Mouse (Mus musculus) CH12.LX (cell line): ENCODE data around the gene Actn2. TPM values are rescaled to one million over a fixed set of nuclear protein-coding genes. Genes with fewer than 3 reads are reported as not detected.

ENCODE experiments used
- DNase-seq: peaks from one replicate; pipeline ENCODE4 v3.0.0-alpha.2; 2013; ENCODE audit errors: extremely low read depth
- H3K27ac ChIP-seq: 2 replicates; pipeline ENCODE4 v1.5.1; 2012; ENCODE audit warnings: low read depth, mild to moderate bottlenecking, control low read depth, moderate library complexity; ENCODE audit not compliant: insufficient read depth
- H3K27me3 ChIP-seq: replicated peaks from 2 replicates; pipeline ENCODE3; 2012; ENCODE audit warnings: inconsistent platforms
- H3K36me3 ChIP-seq, 2 experiments: replicated peaks in 1 of 2; 2 replicates each; pipeline versions ENCODE3 to v1.6.1; 2012; ENCODE audit warnings: inconsistent platforms in 1 of 2, low read length in 1 of 2, mild to moderate bottlenecking in 1 of 2, mixed read lengths in 1 of 2, moderate library complexity in 1 of 2; ENCODE audit not compliant: control insufficient read depth in 1 of 2, insufficient read depth in 1 of 2
- H3K4me1 ChIP-seq, 2 experiments: 2 replicates each; pipeline ENCODE4 v1.6.1; 2012; ENCODE audit warnings: inconsistent platforms in 1 of 2, moderate library complexity in 1 of 2; ENCODE audit not compliant: insufficient read depth in 2 of 2, control insufficient read depth in 1 of 2
- H3K4me2 ChIP-seq: 2 replicates; pipeline ENCODE4 v1.6.1; 2012; ENCODE audit warnings: low read depth, mild to moderate bottlenecking, control low read depth; ENCODE audit not compliant: poor library complexity, insufficient read depth, severe bottlenecking
- H3K4me3 ChIP-seq, 3 experiments: fragments of 150-350 bp in 1 of 3; sonication (generic) in 1 of 3; replicated peaks in 1 of 3; 2 replicates each; pipeline versions ENCODE3 to v1.5.1; 2011 to 2012; ENCODE audit warnings: low read depth in 2 of 3, low read length in 2 of 3, mild to moderate bottlenecking in 2 of 3, moderate library complexity in 2 of 3, control low read depth in 1 of 3, improper control_type of control experiment in 1 of 3, inconsistent platforms in 1 of 3, mixed read lengths in 1 of 3; ENCODE audit not compliant: poor library complexity in 1 of 3
- H3K79me2 ChIP-seq: replicated peaks from 2 replicates; pipeline ENCODE4 v1.6.1; 2012; ENCODE audit warnings: mild to moderate bottlenecking, moderate library complexity; ENCODE audit not compliant: control insufficient read depth, poor library complexity, insufficient read depth, severe bottlenecking; ENCODE audit errors: extremely low read depth
- H3K9ac ChIP-seq: 2 replicates; pipeline ENCODE4 v1.6.1; 2012; ENCODE audit warnings: low read depth, mild to moderate bottlenecking, control low read depth, moderate library complexity; ENCODE audit not compliant: insufficient read depth
- H3K9me3 ChIP-seq: replicated peaks from 2 replicates; pipeline ENCODE3; 2012; ENCODE audit warnings: low read length, inconsistent platforms, mixed read lengths
- CHD1 ChIP-seq: IDR thresholded peaks from 2 replicates; pipeline ENCODE4 v1.6.1; 2012; ENCODE audit warnings: low read depth, low read length, improper control_type of control experiment, inconsistent platforms
- CHD2 ChIP-seq: IDR thresholded peaks from 2 replicates; pipeline ENCODE4 v1.6.1; 2011; ENCODE audit warnings: low read length, improper control_type of control experiment
- CTCF ChIP-seq, 2 experiments: IDR thresholded peaks in 1 of 2; conservative IDR thresholded peaks in 1 of 2; 2 replicates each; pipeline ENCODE4 v1.5.1; 2011 to 2012; ENCODE audit warnings: low read depth in 2 of 2, low read length in 2 of 2, improper control_type of control experiment in 1 of 2, inconsistent platforms in 1 of 2, mild to moderate bottlenecking in 1 of 2, moderate library complexity in 1 of 2
- EP300 ChIP-seq: IDR thresholded peaks from 2 replicates; pipeline ENCODE4 v1.6.1; 2011; ENCODE audit warnings: low read length, improper control_type of control experiment
- ETS1 ChIP-seq: conservative IDR thresholded peaks from 2 replicates; pipeline ENCODE4 v1.6.1; 2012; ENCODE audit warnings: low read depth, mild to moderate bottlenecking, inconsistent platforms, low read length, improper control_type of control experiment, moderate library complexity
- GABPA ChIP-seq: IDR thresholded peaks from 2 replicates; pipeline ENCODE4 v1.6.1; 2012; ENCODE audit warnings: low read depth, low read length, improper control_type of control experiment, inconsistent platforms; ENCODE audit not compliant: insufficient replicate concordance
- HCFC1 ChIP-seq: IDR thresholded peaks from 2 replicates; pipeline ENCODE4 v1.6.1; 2012; ENCODE audit warnings: low read depth, mild to moderate bottlenecking, inconsistent platforms, low read length, improper control_type of control experiment
- IRF4 ChIP-seq: IDR thresholded peaks from 2 replicates; pipeline ENCODE4 v1.6.1; 2014; ENCODE audit warnings: low read depth, mild to moderate bottlenecking, inconsistent platforms, low read length, improper control_type of control experiment
- JUND ChIP-seq: conservative IDR thresholded peaks from 2 replicates; pipeline ENCODE4 v1.6.1; 2011; ENCODE audit warnings: low read depth, low read length, improper control_type of control experiment
- KAT2A ChIP-seq: IDR thresholded peaks from 2 replicates; pipeline ENCODE4 v1.6.1; 2012; ENCODE audit warnings: low read length, improper control_type of control experiment, inconsistent platforms; ENCODE audit not compliant: insufficient replicate concordance
- MAZ ChIP-seq: IDR thresholded peaks from 2 replicates; pipeline ENCODE4 v1.6.1; 2012; ENCODE audit warnings: low read depth, mild to moderate bottlenecking, inconsistent platforms, low read length, improper control_type of control experiment, moderate library complexity
- MEF2A ChIP-seq: IDR thresholded peaks from 2 replicates; pipeline ENCODE4 v1.6.1; 2014; ENCODE audit warnings: low read depth, mild to moderate bottlenecking, inconsistent platforms, low read length, improper control_type of control experiment, borderline replicate concordance
- MXI1 ChIP-seq: IDR thresholded peaks from 2 replicates; pipeline ENCODE4 v1.6.1; 2011; ENCODE audit warnings: mild to moderate bottlenecking, low read depth, low read length, improper control_type of control experiment
- MYC ChIP-seq: IDR thresholded peaks from 2 replicates; pipeline ENCODE4 v1.6.1; 2011; ENCODE audit warnings: low read depth, mild to moderate bottlenecking, improper control_type of control experiment, low read length
- NELFE ChIP-seq: IDR thresholded peaks from 2 replicates; pipeline ENCODE4 v1.6.1; 2011; ENCODE audit warnings: low read depth, low read length, improper control_type of control experiment
- NRF1 ChIP-seq: IDR thresholded peaks from 2 replicates; pipeline ENCODE4 v1.6.1; 2014; ENCODE audit warnings: low read depth, mild to moderate bottlenecking, inconsistent platforms, low read length, improper control_type of control experiment, moderate library complexity
- PAX5 ChIP-seq: IDR thresholded peaks from 2 replicates; pipeline ENCODE4 v1.6.1; 2012; ENCODE audit warnings: low read length, inconsistent platforms, mixed read lengths
- RAD21 ChIP-seq: IDR thresholded peaks from 2 replicates; pipeline ENCODE4 v1.6.1; 2011; ENCODE audit warnings: low read depth, mild to moderate bottlenecking, low read length, improper control_type of control experiment, moderate library complexity
- UBTF ChIP-seq: IDR thresholded peaks from 2 replicates; pipeline ENCODE4 v1.6.1; 2012; ENCODE audit warnings: low read depth, mild to moderate bottlenecking, inconsistent platforms, low read length, improper control_type of control experiment, moderate library complexity
- USF2 ChIP-seq: conservative IDR thresholded peaks from 2 replicates; pipeline ENCODE4 v1.6.1; 2011; ENCODE audit warnings: low read depth, low read length, improper control_type of control experiment
- ZC3H11A ChIP-seq: IDR thresholded peaks from 2 replicates; pipeline ENCODE4 v1.6.1; 2012; ENCODE audit warnings: low read depth, mild to moderate bottlenecking, inconsistent platforms, low read length, improper control_type of control experiment
- ZKSCAN1 ChIP-seq: IDR thresholded peaks from 2 replicates; pipeline ENCODE4 v1.6.1; 2012; ENCODE audit warnings: low read depth, inconsistent platforms, low read length, improper control_type of control experiment, borderline replicate concordance
- ZNF384 ChIP-seq: IDR thresholded peaks from 2 replicates; pipeline ENCODE4 v1.6.1; 2012; ENCODE audit warnings: low read depth, low read length, improper control_type of control experiment, inconsistent platforms
- dilution Hi-C: fragments of 300-500 bp; cut with MboI; formaldehyde crosslinking; loops from 2 replicates; pipeline ENCODE4 v1.14.3; 2020; ENCODE audit warnings: low sequenced_read_pairs; ENCODE audit not compliant: extremely low pct_unique_long_range_greater_than_20kb, extremely low pct_ligation_motif_present
- in situ Hi-C: fragments of 300-500 bp; cut with MboI; formaldehyde crosslinking; loops from 3 replicates; pipeline ENCODE4 v1.14.3; 2019; ENCODE audit warnings: low sequenced_read_pairs, low pct_ligation_motif_present, low pct_unique_long_range_greater_than_20kb, mixed read lengths
- polyA plus RNA-seq: library from polyadenylated mRNA; unstranded; fragments of >175 nt; gene quantifications from 2 replicates; pipeline ENCODE4 v1.2.1, GENCODE M21; 2012; ENCODE audit warnings: low read depth; ENCODE audit not compliant: insufficient read length
- total RNA-seq, 2 experiments: library from RNA; depleted of rRNA; stranded (reverse); fragments of 300-350 nt in 1 of 2; fragments of >200 nt in 1 of 2; gene quantifications; 2 replicates each; pipeline ENCODE4 v1.2.3; 2012 to 2014

Actn2 gene
- total and polyA plus RNA-seq, 3 experiments = not detected

GRCm38 (mm10) chr13:12243991-12244390 is 96.6 kb downstream of the Actn2 start:
- DNase-seq = no peak
- TF ChIP-seq ZKSCAN1 (no peak), NRF1 (no peak), RAD21 (no peak), CTCF (conservative IDR thresholded peaks at IDR 0.05 in 1 of 2, IDR thresholded peaks at IDR 0.05 in 1 of 2; ENCODE audit: low read depth in 2 of 2, low read length in 2 of 2) (no peak), KAT2A (no peak), PAX5 (no peak), EP300 (no peak), MEF2A (no peak), HCFC1 (no peak), CHD1 (no peak), UBTF (no peak), NELFE (no peak), ZNF384 (no peak), MXI1 (no peak), MAZ (no peak), IRF4 (no peak)
- Histone ChIP-seq H3K79me2 (no peaks in the 10 kb centered on the region), H3K4me3 (no peak overlapping the region), H3K4me2 (no peak overlapping the region), H3K27me3 (no peaks in the 10 kb centered on the region), H3K9ac (no peak overlapping the region), H3K4me1 (no peaks in the 10 kb centered on the region), H3K27ac (no peak overlapping the region), H3K36me3 (peaks cover 50 to 88% of the 10 kb centered on the region in 2 experiments), H3K9me3 (no peaks in the 10 kb centered on the region)
- dilution Hi-C loops = no loop called here
- in situ Hi-C loops = no loop called here

DNA sequence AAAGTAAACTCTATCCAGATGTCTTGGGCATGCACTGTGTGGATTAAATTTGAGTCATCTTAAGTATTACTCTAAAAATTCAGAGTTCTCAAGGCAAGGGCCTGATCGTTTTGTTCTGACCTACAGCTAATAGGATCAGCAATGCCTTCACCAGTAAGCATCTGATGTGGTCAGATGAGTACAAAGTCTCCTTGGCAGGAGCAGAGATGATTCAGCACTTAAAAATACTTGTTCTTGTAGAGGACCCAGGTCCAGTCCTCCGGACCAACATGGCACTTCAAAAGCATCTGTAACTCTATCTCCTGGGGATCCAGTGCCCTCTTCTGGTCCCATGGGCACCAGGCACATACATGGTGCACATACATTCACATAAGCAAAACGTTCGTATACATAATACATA is 108.4 kb downstream of the Actn2 start:
- dilution Hi-C loops = no loop called here
- DNase-seq = no peak
- H3K4me2 ChIP-seq = no peak overlapping the region
- no peaks in the 10 kb centered on the region for H3K79me2 ChIP-seq
- TF ChIP-seq CHD1 = no peak
- no peak for TF ChIP-seq ETS1
- TF ChIP-seq CTCF (conservative IDR thresholded peaks at IDR 0.05 in 1 of 2, IDR thresholded peaks at IDR 0.05 in 1 of 2; ENCODE audit: low read depth in 2 of 2, low read length in 2 of 2) = no peak
- no peak for TF ChIP-seq GABPA
- no peak for TF ChIP-seq ZC3H11A
- TF ChIP-seq CHD2 = no peak
- no peak for TF ChIP-seq MXI1
- no peak for TF ChIP-seq ZNF384
- no peak for TF ChIP-seq NELFE
- TF ChIP-seq MAZ = no peak
- no peak for TF ChIP-seq MYC
- no peak for TF ChIP-seq NRF1
- no peak for TF ChIP-seq JUND
- TF ChIP-seq UBTF = no peak
- no peak for TF ChIP-seq USF2
- peaks cover 44 to 92% of the 10 kb centered on the region in 2 experiments for H3K36me3 ChIP-seq
- peaks cover 0 to 6% of the 10 kb centered on the region in 2 experiments; a peak in 3 of 4 replicates for H3K4me1 ChIP-seq
- no peak overlapping the region for H3K9ac ChIP-seq
- in situ Hi-C loops = no loop called here
- no peaks in the 10 kb centered on the region for H3K27me3 ChIP-seq
- no peaks in the 10 kb centered on the region for H3K9me3 ChIP-seq
- H3K27ac ChIP-seq = no peak overlapping the region
- no peak overlapping the region for H3K4me3 ChIP-seq
